ENCODE assay signal across 8 mouse cellular contexts in the genomic region with DNA sequence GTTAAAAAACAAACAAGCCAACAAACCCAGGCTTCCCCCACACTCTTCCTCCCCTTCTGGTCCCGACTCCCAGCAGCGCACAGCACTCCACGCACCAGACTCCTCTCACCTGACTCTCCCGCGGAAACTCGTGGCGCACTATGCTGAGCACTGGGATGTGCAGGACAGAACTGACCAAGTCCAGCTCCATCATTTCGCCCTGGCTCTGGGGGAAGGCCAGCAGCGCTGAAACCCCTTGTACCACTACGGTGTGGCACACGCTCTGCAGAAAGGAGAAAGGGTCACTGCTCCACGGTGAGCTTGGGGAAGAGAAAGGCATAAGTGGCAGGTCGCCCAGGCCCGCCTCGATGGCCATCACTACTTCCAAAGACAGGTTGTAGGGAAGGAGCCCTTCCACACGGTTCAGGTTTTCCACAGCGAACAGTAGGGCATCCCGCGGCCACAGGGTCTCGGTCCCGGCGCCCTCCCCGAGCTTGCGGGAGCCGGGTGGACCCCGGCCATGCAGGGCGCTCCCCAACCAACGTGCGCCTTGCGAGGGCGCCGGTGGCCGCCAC. TPM values are rescaled to one million over a fixed set of nuclear protein-coding genes. Genes with fewer than 3 reads are reported as not detected.
DNase-seq lines count a peak whose midpoint lies in the region; ATAC-seq and TF ChIP-seq lines count a peak whose summit lies in the region.

No protein-coding gene starts in this region.

- WGBS in cerebellum, adult 2 months, result under 1% methylated on average over 33 of the region's 33 CpGs
- WGBS in lung, embryonic 14.5 days, result 6% methylated on average over 29 of the region's 33 CpGs

- no peak for ATAC-seq in cerebellum, adult (ENCODE audit: insufficient number of reproducible peaks, low FRiP score, low TSS enrichment)
- peak; percentile 14 for ATAC-seq in lung, embryonic 14.5 days (ENCODE audit: insufficient read depth)

- H3K9me3 ChIP-seq in lung, embryonic 14.5 days (ENCODE audit: low read depth, low read length), result no peaks in the 10 kb centered on the region

- H3K27me3 ChIP-seq in cerebellum, adult 2 months (ENCODE audit: control insufficient read depth, insufficient read depth, low read length), result peaks cover 3% of the 10 kb centered on the region
- H3K27me3 ChIP-seq in lung, embryonic 14.5 days (ENCODE audit: insufficient read depth, low read length), result peaks cover 45% of the 10 kb centered on the region

- no peaks in the 10 kb centered on the region for H3K36me3 ChIP-seq in lung, embryonic 14.5 days (ENCODE audit: insufficient read depth)

- H3K4me2 ChIP-seq in lung, embryonic 14.5 days, result peak overlapping the region; percentile 90

- H3K27ac ChIP-seq in cerebellum, adult 2 months (ENCODE audit: insufficient read depth, low read length), result no peak overlapping the region
- no peak overlapping the region for H3K27ac ChIP-seq in lung, embryonic 14.5 days (ENCODE audit: low read depth)

- peak overlapping the region; percentile 54 for H3K4me3 ChIP-seq in cerebellum, adult 2 months (replicated peaks; ENCODE audit: insufficient read depth, low read depth, low read length)
- H3K4me3 ChIP-seq in lung, embryonic 14.5 days (ENCODE audit: low read depth, low read length), result peak overlapping the region; percentile 45

- no peak for TF ChIP-seq POLR2A in cerebellum, adult 2 months (IDR thresholded peaks at IDR 0.05; ENCODE audit: borderline replicate concordance, insufficient read depth, low read length)

- H3K4me1 ChIP-seq in cerebellum, adult 2 months (ENCODE audit: control insufficient read depth, insufficient read depth, low read length), result no peaks in the 10 kb centered on the region; the same call in 1 of the 2 replicates
- no peaks in the 10 kb centered on the region; the same call in none of the 2 replicates for H3K4me1 ChIP-seq in lung, embryonic 14.5 days (ENCODE audit: insufficient read depth)

- no peak overlapping the region for H3K9ac ChIP-seq in lung, embryonic 14.5 days

- DNase-seq in cerebellum, adult 2 months, result peak; percentile 4 to 23
- DNase-seq in lung, embryonic 14.5 days, result no peak
- DNase-seq in lung, postnatal 4 days, result no peak
- peak; percentile 16 to 22 for DNase-seq in layer of hippocampus, postnatal 25 days (ENCODE audit: extremely low spot score in 1 of 2, low spot score in 1 of 2)
- DNase-seq in retina, postnatal 1 day, result peak; percentile 11
- no peak for DNase-seq in spleen, postnatal 14 days (ENCODE audit: low spot score in 2 of 2)
- DNase-seq in adrenal gland, postnatal 36 days, result no peak

- no peak for TF ChIP-seq CTCF in cerebellum, adult 2 months (IDR thresholded peaks at IDR 0.05; ENCODE audit: borderline replicate concordance, insufficient read depth, low read depth, low read length)
- no peak for TF ChIP-seq CTCF in lung, embryonic 14.5 days (IDR thresholded peaks at IDR 0.05; ENCODE audit: low read depth)

RNA-seq across cellular contexts. Expression of gene Grin3a, which starts 1.2 kb away (rescaled TPM):
- polyA plus RNA-seq in cerebellum, adult 2 months (2012; rRNA removed), result 11.1 and 11.9 TPM in 2 replicates
- 0.45 and 0.55 TPM in 2 replicates for polyA plus RNA-seq in lung, embryonic 14.5 days (2014; fragmentation: Nextera tagmentation; extraction: Ambion mirVana)
- total RNA-seq in layer of hippocampus, postnatal 25 days (2021), result 10 to 100 TPM; 35.0 to 37.1 TPM
- total RNA-seq in adrenal gland, postnatal 36 days (2021), result under 1 TPM; 0.13 to 0.20 TPM

Comparison
In these comparisons a context has a peak if more than half of its experiments do, and no peak if none do; other contexts are left out.
1. DNase-seq: peak in cerebellum, adult 2 months (2 of 2), layer of hippocampus, postnatal 25 days (2 of 2) and retina, postnatal 1 day (single experiment); none in lung, embryonic 14.5 days (single experiment), lung, postnatal 4 days (0 of 2), spleen, postnatal 14 days (0 of 2) and adrenal gland, postnatal 36 days (0 of 2).
2. RNA of gene Grin3a, which starts 1.2 kb away (total RNA-seq): 35.0 to 37.1 TPM in layer of hippocampus, postnatal 25 days; 0.13 to 0.20 TPM in adrenal gland, postnatal 36 days; every median in the first group is over 10 times any median in the second.